Mouse (Mus musculus) colon, adult 2 months (tissue): Measurements from ENCODE around the gene Hip1r. TPM values are rescaled to one million over a fixed set of nuclear protein-coding genes. Genes with fewer than 3 reads are reported as not detected.

Experiments used
- polyA plus RNA-seq: library from polyadenylated mRNA; depleted of rRNA; stranded (reverse); fragments of >200 nt; gene quantifications from 2 replicates; pipeline ENCODE4 v1.2.3, GENCODE M21; 2012; rRNA removed

The Hip1r gene
- 30.6 and 33.3 TPM in 2 replicates for polyA plus RNA-seq

GRCm38 (mm10) chr5:123973299-123974178, at the start of gene Hip1r:
TSS of gene Hip1r (plus strand) at chr5:123973628.

GRCm38 (mm10) chr5:123927118-123927517, 46.3 kb upstream of the Hip1r start, which contains the start of gene Gm43518:
TSS of gene Gm43518 (plus strand) at chr5:123927418.

DNA sequence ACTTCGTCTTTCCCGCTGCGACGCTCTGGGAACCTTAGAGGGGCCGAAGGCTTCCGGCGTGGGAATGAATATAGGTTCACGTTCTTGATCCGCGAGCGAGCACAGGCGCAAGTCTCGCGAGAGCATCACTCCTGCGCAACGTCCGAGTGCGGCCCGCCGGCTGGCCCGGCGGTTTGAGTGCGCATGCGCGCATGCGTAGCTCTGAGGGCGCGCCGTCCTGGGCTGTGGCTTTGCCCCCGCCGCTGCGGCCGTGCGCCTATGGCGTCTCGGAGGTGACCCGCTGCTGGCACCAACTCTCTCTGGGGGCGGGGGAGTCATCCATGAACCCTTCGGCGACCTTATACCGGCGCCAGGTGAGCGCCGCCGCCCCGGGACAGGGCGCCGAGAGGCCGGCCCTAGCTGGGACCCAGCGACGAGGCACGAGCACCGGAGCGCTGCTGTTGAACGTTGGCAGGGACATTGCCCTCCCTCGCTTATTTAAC, 42.9 kb upstream of the Hip1r start, which contains the start of gene Ccdc62:
Gene Ccdc62 (plus strand): TSS at position 172 of the 482 bp plus-strand sequence.

GRCm38 (mm10) chr5:124032001-124032508, 58.6 kb downstream of the Hip1r start, which contains the start of gene Vps37b:
TSS of gene Vps37b (minus strand) at chr5:124032270.

Other genes starting within 250 kb of the Hip1r start
- 8.2 and 13.1 TPM in 2 replicates for gene Rsrc2, start 224.2 kb upstream of the Hip1r start, polyA plus RNA-seq
- gene Kntc1, start 223.9 kb upstream of the Hip1r start, polyA plus RNA-seq = 1.2 and 2.1 TPM in 2 replicates
- gene Hcar2, start 108.1 kb upstream of the Hip1r start, polyA plus RNA-seq = 1.1 and 1.7 TPM in 2 replicates
- gene Hcar1, start 93.6 kb upstream of the Hip1r start, polyA plus RNA-seq = 3.9 and 4.3 TPM in 2 replicates
- 15.2 and 17.9 TPM in 2 replicates for gene Denr, start 66.5 kb upstream of the Hip1r start, polyA plus RNA-seq
- not detected in 2 replicates for gene Gm43518, start 46.2 kb upstream of the Hip1r start, polyA plus RNA-seq
- 1.2 and 2.6 TPM in 2 replicates for gene Ccdc62, start 42.9 kb upstream of the Hip1r start, polyA plus RNA-seq
- gene Vps37b, start 58.6 kb downstream of the Hip1r start, polyA plus RNA-seq = 61.6 and 76.4 TPM in 2 replicates
- gene Abcb9, start 122.2 kb downstream of the Hip1r start, polyA plus RNA-seq = 12.0 and 13.3 TPM in 2 replicates
- gene Ogfod2, start 138.7 kb downstream of the Hip1r start, polyA plus RNA-seq = 84.8 and 95.9 TPM in 2 replicates
- gene Arl6ip4, start 142.5 kb downstream of the Hip1r start, polyA plus RNA-seq = 35.3 and 35.4 TPM in 2 replicates